Mouse (Mus musculus) MEL (cell line): ENCODE results near the gene Cobll1.

Experiments used
- CTCF ChIP-seq, 3 experiments: IDR thresholded peaks in 2 of 3; conservative IDR thresholded peaks in 1 of 3; 2 replicates each; pipeline ENCODE4 v1.5.1; 2011 to 2012; ENCODE audit warnings: low read length in 3 of 3, low read depth in 2 of 3, mild to moderate bottlenecking in 2 of 3, improper control_type of control experiment in 1 of 3, inconsistent platforms in 1 of 3, mixed read lengths in 1 of 3, moderate library complexity in 1 of 3; ENCODE audit not compliant: control insufficient read depth in 1 of 3, insufficient read depth in 1 of 3, poor library complexity in 1 of 3, severe bottlenecking in 1 of 3
- UBTF ChIP-seq: IDR thresholded peaks from 2 replicates; pipeline ENCODE4 v1.6.1; 2012; ENCODE audit warnings: low read depth, mild to moderate bottlenecking, inconsistent platforms, low read length, improper control_type of control experiment, moderate library complexity, borderline replicate concordance; ENCODE audit not compliant: insufficient read depth
- USF2 ChIP-seq, 2 experiments: IDR thresholded peaks; 2 replicates each; pipeline ENCODE4 v1.6.1; 2011 to 2012; ENCODE audit warnings: improper control_type of control experiment in 2 of 2, low read length in 2 of 2, borderline replicate concordance in 1 of 2, inconsistent platforms in 1 of 2, low read depth in 1 of 2, mild to moderate bottlenecking in 1 of 2; ENCODE audit not compliant: insufficient read depth in 1 of 2

- TF ChIP-seq CTCF (IDR thresholded peaks at IDR 0.05 in 2 of 3, conservative IDR thresholded peaks at IDR 0.05 in 1 of 3; ENCODE audit: control insufficient read depth in 1 of 3, insufficient read depth in 1 of 3, low read depth in 2 of 3, low read length in 3 of 3, poor library complexity in 1 of 3, severe bottlenecking in 1 of 3) (no peak), USF2 (IDR thresholded peaks at IDR 0.05; ENCODE audit: borderline replicate concordance in 1 of 2, insufficient read depth in 1 of 2, low read depth in 1 of 2, low read length in 2 of 2) (no peak), UBTF (no peak)
These were observed 161.7 kb downstream of the Cobll1 start for GRCm38 (mm10) chr2:65077544-65077943.
